Mouse (Mus musculus) bone marrow macrophage, adult 2 months (primary cell): Measurements from ENCODE around the gene Pvalb.

Experiments used
- CTCF ChIP-seq: IDR thresholded peaks from 2 replicates; pipeline ENCODE4 v1.5.1; 2012; ENCODE audit warnings: low read depth, mild to moderate bottlenecking, low read length, moderate library complexity
- POLR2A ChIP-seq: IDR thresholded peaks from 2 replicates; pipeline ENCODE4 v1.6.1; 2012; ENCODE audit warnings: mild to moderate bottlenecking, low read depth, low read length, borderline replicate concordance

DNA sequence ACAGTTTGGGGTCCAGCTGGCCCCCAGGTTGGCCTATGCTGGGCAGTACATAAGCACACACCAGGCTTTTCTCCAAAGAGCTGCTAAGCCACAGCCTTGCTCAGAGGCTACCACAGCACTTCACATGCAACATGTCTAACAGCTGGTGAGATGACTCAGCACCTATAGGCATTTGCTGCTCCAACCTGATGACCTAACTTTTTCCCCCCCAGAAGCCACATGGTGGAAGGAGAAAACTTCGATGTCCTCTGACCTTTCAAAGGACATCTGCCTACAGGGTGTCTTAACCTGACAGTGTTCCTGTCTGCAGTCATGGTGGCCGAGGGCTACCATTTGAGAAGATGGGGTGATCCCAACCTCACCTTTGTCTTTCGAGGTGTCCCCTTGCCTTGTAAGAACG lies 20.6 kb downstream of the Pvalb start:
- TF ChIP-seq POLR2A (no peak), CTCF (no peak)
